Mouse (Mus musculus) testis, adult 2 months (tissue): ENCODE results near the gene Prkn.

Source experiments
- CTCF ChIP-seq: fragments of 200-500 bp; IDR thresholded peaks from 2 replicates; pipeline ENCODE4 v1.5.1; 2012; ENCODE audit warnings: low read depth, mild to moderate bottlenecking, inconsistent platforms, low read length, moderate library complexity; ENCODE audit not compliant: control insufficient read depth, insufficient read depth, insufficient replicate concordance
- POLR2A ChIP-seq: fragments of 200-500 bp; IDR thresholded peaks from 2 replicates; pipeline ENCODE4 v1.6.1; 2012; ENCODE audit warnings: low read depth, mild to moderate bottlenecking, inconsistent platforms, low read length, moderate library complexity; ENCODE audit not compliant: control insufficient read depth

GRCm38 (mm10) chr17:11607931-11608330, 767.7 kb downstream of the Prkn start:
- TF ChIP-seq CTCF, result no peak
- no peak for TF ChIP-seq POLR2A
